Mouse (Mus musculus) ES-CJ7 (cell line): ENCODE results near the gene Arhgef7.
A peak's percentile ranks its signal among the peaks of the same experiment; 100 is the strongest.

Source experiments
- DNase-seq: peaks from one replicate; pipeline ENCODE4 v3.0.0; 2011; ENCODE audit warnings: low read depth, low spot score

The Arhgef7 gene

DNA sequence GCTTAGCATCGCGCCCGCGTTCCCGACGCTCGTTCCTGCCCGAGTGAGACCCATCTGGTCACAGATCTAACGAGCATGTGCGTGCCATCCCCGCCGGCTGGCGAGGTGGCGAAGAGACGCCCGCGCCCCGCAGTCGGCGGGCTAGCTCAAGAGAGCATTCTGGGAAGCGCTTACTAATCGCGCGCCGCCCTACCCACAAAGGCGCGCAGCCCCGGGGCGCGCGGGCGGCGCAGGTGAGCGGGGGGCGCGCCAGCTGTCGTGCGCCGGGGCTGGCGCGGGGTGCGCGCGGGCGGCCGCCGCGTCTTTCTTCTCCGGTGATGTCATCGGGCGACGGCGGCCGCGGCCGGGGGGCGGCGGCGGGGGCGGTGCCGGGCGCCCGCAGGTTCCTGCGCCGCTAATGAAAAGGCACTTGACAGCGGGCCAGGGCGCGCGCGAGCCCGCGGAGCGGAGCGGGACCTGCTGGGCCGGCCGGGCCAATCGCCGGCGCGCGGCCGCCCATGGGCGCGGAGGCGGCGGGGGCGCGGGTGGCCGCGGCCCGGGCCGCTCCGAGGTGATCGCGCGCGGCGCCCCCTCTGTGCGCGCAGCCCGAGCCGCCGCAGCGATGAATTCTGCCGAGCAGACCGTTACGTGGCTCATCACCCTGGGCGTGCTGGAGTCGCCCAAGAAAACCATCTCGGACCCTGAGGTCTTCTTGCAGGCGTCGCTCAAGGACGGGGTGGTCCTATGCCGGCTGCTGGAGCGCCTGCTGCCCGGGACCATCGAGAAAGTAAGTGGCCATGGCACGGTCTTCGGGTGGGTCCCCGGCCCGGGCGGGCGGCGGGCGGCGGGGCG, at the start of gene Arhgef7:
Gene Arhgef7 (plus strand): TSS at position 71 of the 831 bp plus-strand sequence.
- DNase-seq: peak; percentile 63

DNA sequence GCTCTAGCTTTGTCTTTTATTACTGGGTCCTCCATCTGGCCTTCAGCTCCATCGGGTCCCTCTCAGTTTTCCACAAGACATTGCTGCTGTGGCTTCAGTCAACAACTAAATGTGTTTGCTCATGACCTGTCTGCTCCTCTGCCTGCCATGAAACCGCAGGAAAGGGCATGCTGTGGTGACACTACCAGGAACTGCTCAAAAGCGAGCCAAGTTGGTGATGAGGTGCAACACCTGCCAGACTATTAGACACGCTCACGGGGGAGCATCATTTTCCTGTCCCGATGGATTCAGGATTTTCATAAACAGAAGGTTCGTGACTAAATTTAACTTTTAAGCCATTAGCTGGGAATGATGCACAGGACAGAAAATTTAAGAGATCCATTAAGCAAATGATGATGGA, 43.0 kb upstream of the Arhgef7 start:
- no peak for DNase-seq

GRCm38 (mm10) chr8:11687251-11687650, 40.3 kb upstream of the Arhgef7 start:
- no peak for DNase-seq

DNA sequence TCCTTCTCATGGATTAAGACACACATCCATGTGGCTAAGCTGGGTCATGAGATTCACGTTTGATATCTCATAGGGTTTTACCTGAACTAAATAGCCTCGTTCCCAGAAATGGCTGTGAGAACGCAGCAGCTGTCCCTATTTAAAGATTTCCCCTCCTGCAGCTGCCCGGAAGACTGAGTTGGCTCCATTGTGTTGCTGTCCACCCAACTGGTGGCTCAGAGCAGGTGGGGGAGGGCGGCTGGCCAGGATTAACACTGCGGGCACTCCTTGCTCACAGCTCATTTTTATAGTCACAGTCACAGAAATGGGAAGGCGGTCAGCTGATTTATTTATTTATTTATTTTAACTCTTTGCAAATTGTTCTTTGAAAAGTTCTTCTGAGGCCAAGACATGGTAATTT, 37.6 kb upstream of the Arhgef7 start:
- no peak for DNase-seq

GRCm38 (mm10) chr8:11691284-11691683, 36.2 kb upstream of the Arhgef7 start:
- DNase-seq: no peak

GRCm38 (mm10) chr8:11691761-11692160, 35.8 kb upstream of the Arhgef7 start:
- no peak for DNase-seq

DNA sequence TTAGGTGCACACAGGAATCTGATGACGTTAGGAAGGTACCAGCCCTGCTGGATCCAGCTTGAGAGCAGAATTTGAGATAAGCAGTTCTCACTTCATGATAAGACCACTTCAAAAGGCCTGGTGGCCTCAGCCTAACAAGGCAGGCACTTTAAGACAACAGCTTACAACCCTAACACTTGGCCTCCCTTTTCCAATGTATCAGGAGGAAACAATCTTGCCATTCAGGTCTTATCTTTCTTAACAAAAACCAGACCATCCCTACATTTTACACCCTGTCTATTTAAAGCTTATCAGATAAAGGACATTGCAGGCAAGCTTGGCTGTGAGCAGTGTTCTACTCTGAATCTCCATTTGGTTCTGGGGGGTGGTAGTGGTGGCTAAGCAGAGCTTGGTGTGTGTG, 35.1 kb upstream of the Arhgef7 start:
- no peak for DNase-seq

- no peak for DNase-seq
Measured at GRCm38 (mm10) chr8:11693972-11694371, 33.5 kb upstream of the Arhgef7 start.

DNA sequence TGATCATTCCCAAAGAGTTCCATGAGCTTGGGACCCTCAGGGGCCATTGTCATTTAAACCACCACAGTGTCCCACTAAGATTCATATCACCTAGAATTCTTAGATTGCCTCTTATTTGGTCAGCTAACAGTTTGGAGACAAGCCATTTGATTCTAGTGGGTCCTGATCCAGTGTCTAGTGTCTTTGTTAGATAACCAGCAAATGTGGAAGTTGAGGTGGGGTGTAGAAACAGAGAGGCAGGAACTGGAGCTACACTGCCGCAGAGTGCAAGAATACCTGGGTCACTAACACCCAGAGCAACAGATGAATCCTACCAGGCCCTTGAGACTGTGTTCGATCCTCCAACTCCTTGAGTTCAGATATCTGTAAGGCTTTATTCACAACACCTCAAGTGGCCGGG, 31.3 kb upstream of the Arhgef7 start:
- DNase-seq: no peak

DNA sequence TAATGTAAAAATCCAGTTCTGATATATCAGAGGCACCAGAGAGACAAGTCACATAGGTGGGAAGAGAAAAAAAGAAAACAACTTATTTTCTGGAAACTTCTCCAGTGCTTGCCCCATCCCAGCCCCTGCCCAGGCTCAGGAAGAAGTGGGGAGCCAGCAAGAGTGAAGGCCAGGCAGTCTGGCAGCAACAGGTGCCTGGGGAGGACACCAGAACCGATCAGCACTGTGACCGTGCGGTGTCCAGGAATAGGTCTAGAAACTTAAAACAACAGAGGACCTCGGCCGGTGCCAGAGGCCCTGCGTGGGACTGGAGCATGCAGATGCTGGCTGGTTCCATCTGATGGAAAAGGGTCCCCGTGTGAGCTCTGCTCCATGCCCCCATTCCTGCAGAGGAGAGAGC, 30.1 kb upstream of the Arhgef7 start:
- no peak for DNase-seq

GRCm38 (mm10) chr8:11699442-11700001, 28.0 kb upstream of the Arhgef7 start:
- DNase-seq: peak; percentile 51

- DNase-seq: peak; percentile 86
Measured at GRCm38 (mm10) chr8:11700060-11701032, 27.2 kb upstream of the Arhgef7 start.

DNA sequence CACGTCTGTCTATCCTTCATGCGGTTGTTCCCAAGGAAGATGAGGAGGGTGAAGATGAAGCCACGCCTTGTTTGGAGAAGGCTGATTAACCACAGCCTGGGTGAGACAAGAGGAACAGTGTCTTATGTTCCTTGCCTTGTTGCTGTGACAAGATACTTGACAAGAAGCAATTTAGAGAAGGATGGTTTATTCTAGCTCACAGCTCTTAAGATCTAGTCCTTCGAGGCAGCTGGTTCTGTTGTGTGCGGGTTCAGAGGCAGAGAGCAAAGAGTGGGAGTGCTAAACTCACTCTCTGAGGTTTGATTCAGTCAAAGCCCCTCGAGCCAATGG, 26.5 kb upstream of the Arhgef7 start, which contains the start of gene 1700016D06Rik:
Gene 1700016D06Rik (minus strand): TSS at position 31 of the 330 bp plus-strand sequence.
- no peak for DNase-seq

DNA sequence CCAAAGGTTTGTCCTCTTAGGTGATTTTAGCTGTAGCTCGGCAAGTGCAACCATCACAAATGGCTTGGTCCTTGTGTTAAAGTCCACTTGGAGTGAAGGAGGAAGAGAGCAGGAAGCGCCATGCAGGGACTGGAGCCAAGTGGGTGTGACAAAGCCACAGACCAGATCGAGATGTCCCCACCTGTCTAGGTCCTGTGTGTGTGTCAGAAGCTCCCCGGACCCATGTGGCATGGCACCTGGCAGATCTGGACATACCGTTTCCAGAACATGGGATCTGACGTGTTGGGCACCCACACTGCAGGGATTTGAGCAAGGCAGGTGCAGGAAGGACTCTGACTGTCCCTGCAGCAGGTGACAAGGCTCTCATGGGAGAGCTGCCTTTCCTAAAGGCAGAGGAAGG, 26.1 kb upstream of the Arhgef7 start:
- DNase-seq: no peak

- DNase-seq: peak; percentile 74
Measured at GRCm38 (mm10) chr8:11703789-11704188, 23.7 kb upstream of the Arhgef7 start.

GRCm38 (mm10) chr8:11704716-11705420, 22.7 kb upstream of the Arhgef7 start:
- DNase-seq: peak; percentile 93

DNA sequence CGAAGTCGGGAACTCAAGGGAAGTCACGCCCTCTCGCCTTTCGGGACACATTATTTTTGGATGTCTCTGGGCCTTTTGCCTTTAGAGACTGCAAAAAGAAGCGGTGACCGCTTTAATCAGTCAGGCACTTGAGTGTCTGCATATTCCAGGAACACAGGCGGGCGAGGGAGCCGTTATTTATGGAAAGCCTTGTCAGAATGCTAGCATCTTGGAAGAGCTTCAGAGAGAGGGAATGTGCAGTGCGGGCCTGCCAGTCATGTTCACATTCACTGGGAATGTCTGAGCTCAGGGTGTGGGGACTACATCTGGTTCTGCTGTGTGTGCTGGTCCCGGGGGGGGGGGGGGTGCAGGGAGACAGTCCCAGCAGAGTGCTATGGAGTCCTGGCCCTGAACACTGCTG, 21.7 kb upstream of the Arhgef7 start:
- DNase-seq: no peak

- DNase-seq: no peak
Measured at GRCm38 (mm10) chr8:11707701-11708100, 19.8 kb upstream of the Arhgef7 start.

- no peak for DNase-seq
Measured at GRCm38 (mm10) chr8:11708815-11709214, 18.7 kb upstream of the Arhgef7 start.

- DNase-seq: no peak
Measured at GRCm38 (mm10) chr8:11709542-11709941, 18.0 kb upstream of the Arhgef7 start.

- DNase-seq: no peak
Measured at GRCm38 (mm10) chr8:11710415-11710814, 17.1 kb upstream of the Arhgef7 start.
